Mouse (Mus musculus) spleen, postnatal 4 days (tissue): ENCODE data around the gene Bloc1s4.

Source experiments
- DNase-seq, 2 experiments: peaks; one replicate each; pipeline ENCODE4 v3.0.0; 2022; ENCODE audit warnings: low spot score in 2 of 2

Bloc1s4 gene

GRCm38 (mm10) chr5:36748536-36749061 is at the start of gene Bloc1s4:
Gene Bloc1s4, minus strand, starts transcription at chr5:36748650.
- peak; percentile 83 to 93 for DNase-seq

GRCm38 (mm10) chr5:36797291-36797690 is 48.8 kb upstream of the Bloc1s4 start:
- no peak for DNase-seq

GRCm38 (mm10) chr5:36796296-36797014 is 48.0 kb upstream of the Bloc1s4 start, which contains the start of gene Mrfap1:
Gene Mrfap1, minus strand, starts transcription at chr5:36796772.
- peak; percentile 93 to 96 for DNase-seq

- DNase-seq: peak; percentile 69 to 83
Observed at GRCm38 (mm10) chr5:36795647-36796295, 47.3 kb upstream of the Bloc1s4 start.

- DNase-seq: no peak
Observed at GRCm38 (mm10) chr5:36791861-36792260, 43.4 kb upstream of the Bloc1s4 start.

- no peak for DNase-seq
Observed at GRCm38 (mm10) chr5:36786052-36786451, 37.6 kb upstream of the Bloc1s4 start.

- no peak for DNase-seq
Observed at GRCm38 (mm10) chr5:36779512-36779911, 31.1 kb upstream of the Bloc1s4 start.

- DNase-seq: no peak
Observed at GRCm38 (mm10) chr5:36778901-36779300, 30.5 kb upstream of the Bloc1s4 start.

GRCm38 (mm10) chr5:36777186-36777585 is 28.7 kb upstream of the Bloc1s4 start:
- no peak for DNase-seq

- no peak for DNase-seq
Observed at GRCm38 (mm10) chr5:36776021-36776575, 27.6 kb upstream of the Bloc1s4 start.

- no peak for DNase-seq
Observed at GRCm38 (mm10) chr5:36775317-36775716, 26.9 kb upstream of the Bloc1s4 start.

GRCm38 (mm10) chr5:36772586-36772985 is 24.1 kb upstream of the Bloc1s4 start:
- no peak for DNase-seq

GRCm38 (mm10) chr5:36769603-36770002 is 21.2 kb upstream of the Bloc1s4 start:
- DNase-seq: no peak

- DNase-seq: no peak
Observed at GRCm38 (mm10) chr5:36766958-36767703, 18.7 kb upstream of the Bloc1s4 start.

- no peak for DNase-seq
Observed at GRCm38 (mm10) chr5:36759848-36760247, 11.4 kb upstream of the Bloc1s4 start.

- no peak for DNase-seq
Observed at GRCm38 (mm10) chr5:36757033-36757432, 8.6 kb upstream of the Bloc1s4 start.

- DNase-seq: no peak
Observed at GRCm38 (mm10) chr5:36750119-36751078, 1.9 kb upstream of the Bloc1s4 start.

- DNase-seq: peak in 1 of 2 experiments; percentile 77
Observed at GRCm38 (mm10) chr5:36747794-36748535, 485 bp downstream of the Bloc1s4 start.

- DNase-seq: no peak
Observed at GRCm38 (mm10) chr5:36747071-36747470, 1.4 kb downstream of the Bloc1s4 start.
